Mouse (Mus musculus) heart, adult 18-20 months (tissue): ENCODE results near the gene Trim28. TPM values are rescaled to one million over a fixed set of nuclear protein-coding genes. Genes with fewer than 3 reads are reported as not detected.

ENCODE experiments used
- DNase-seq, 2 experiments: peaks; one replicate each; pipeline ENCODE4 v3.0.0; 2021 to 2022; ENCODE audit warnings: mixed read lengths in 1 of 2
- total RNA-seq, 2 experiments: library from RNA; stranded (reverse); gene quantifications; 2 replicates each; pipeline ENCODE4 v1.2.3; 2021

Trim28 gene
- total RNA-seq, 2 experiments from 2014 or later = 93.5 to 96.6 TPM

DNA sequence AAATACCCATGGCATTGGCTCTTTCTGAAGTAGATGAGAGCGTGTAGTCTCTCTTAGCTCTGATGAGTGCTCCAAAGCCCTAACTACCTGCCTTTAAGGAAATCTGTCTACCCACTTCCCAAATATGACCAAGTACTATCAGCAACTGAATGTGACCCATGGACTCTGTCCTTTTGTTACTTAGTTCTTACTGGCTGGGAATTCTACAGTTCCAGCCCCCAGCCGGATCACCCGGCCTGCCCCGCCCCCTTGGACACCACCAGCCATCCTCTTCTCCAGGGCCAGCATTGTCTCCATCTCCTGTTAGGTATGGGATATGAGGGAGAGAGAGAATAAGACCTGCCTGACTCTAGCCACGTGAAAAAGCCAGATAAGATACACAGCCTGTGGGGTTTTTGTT, 861 bp upstream of the Trim28 start, which contains the start of gene Slc27a5:
Gene Slc27a5, minus strand, starts transcription at position 140 of the 400 bp plus-strand sequence.
- DNase-seq = no peak

DNA sequence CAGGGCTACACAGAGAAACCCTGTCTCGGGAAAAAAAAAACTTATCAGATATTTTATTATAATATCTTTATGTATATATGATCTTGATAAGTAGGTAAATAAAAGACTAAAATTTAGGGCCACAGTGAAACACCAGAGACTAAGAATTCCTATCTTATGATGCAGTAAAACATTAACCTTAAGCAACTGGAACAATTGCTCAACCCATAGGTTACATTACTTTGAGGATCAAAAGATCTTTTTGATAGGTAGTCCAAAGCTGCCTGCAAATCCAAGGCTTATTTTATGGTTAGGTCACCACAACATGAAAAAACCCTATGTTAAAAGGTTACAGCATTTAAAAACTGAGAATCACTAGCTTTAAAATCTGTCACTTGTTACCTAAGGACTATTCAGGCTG, 2.7 kb downstream of the Trim28 start:
- no peak for DNase-seq

DNA sequence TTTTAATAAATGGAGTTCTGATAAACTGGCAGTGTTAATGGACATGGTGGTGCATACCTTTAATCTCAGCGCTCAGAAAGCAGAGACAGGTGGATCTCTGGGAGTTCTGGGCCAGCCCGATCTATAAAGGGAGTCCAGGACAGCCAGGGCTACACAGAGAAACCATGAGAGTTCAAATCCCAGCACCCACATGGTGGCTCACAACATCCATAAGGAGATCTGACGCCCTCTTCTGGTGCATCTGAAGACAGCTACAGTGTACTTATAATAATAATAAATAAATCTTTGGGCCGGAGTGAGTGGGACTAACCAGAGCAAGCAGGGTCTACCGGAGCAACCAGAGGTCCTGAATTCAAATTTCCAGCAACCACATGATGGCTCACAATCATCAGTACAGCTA, 4.5 kb downstream of the Trim28 start:
- DNase-seq = no peak

DNA sequence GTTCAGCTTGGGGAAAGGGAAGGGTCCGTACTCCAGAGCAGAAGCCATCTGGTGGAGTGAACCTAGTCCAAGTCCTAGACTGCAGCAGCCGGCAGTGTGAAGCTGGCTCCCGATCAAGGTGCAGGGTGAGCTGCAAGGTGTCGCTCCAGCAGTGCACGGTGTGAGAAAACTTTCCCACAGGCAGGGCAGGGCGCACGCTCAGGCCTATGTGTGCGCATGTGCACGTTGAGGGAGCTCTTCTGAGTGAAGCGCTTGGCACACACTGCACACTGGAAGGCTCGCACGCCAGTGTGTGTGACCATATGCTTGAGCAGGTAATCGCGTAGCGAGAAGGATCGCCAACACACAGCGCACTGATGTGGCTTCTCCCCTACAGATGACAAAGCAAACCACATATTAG, 7.1 kb downstream of the Trim28 start:
- no peak for DNase-seq

DNA sequence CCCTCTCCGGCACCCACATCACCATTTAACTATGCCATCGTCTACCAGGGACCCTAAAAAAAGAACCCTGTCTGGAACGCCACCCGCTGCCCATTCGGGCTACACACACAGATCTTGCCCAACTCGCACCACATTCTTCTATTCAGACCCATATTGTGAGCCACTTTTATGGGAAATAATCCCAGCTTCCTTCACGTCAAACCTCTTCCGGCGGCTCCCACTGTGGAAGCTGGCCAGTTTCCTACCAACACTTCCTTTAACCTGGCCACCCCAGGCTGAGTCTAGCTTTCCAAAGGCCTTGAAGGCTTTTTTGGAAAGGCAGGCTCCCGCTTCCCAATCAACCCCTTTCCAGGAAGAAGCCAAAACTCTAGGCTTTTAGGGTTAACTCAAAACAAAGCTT, 7.6 kb downstream of the Trim28 start:
- DNase-seq = no peak

DNA sequence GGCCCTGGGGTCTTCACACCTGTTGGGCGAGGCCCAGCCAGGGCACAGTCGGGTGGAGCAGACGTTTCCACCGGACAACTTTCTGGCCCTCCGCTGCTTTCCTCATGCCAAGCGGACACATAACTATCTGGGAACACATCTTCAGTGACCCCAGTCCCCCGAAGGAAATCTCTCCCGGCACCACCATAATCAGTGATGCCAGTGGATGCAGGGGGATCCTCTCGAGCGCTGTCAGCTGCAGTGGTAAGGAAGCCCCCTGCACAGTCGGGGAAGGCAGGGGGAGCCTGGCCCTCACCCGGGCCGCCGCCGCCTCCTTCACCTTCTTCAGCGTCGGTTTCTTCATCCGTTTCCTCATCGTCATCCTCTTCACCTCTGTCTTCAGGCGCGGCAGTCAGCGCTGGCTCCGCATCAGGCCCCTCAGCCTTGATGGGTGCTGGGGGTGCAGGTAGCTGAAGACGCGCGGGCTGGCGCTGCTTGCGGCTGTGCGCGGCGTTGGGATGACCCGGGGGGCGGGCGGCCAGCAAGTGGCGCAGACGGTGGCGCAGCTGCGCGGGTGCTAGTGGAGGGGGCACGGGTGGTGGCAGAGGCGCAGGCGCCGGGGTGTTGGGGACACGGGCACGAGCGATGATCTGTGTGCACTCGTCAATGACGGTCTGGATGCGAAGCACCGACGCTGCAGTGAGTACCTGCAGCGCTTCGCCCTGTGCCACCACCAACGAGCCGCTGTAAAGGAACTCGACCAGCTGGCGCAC, 8.6 kb downstream of the Trim28 start:
- no peak for DNase-seq

DNA sequence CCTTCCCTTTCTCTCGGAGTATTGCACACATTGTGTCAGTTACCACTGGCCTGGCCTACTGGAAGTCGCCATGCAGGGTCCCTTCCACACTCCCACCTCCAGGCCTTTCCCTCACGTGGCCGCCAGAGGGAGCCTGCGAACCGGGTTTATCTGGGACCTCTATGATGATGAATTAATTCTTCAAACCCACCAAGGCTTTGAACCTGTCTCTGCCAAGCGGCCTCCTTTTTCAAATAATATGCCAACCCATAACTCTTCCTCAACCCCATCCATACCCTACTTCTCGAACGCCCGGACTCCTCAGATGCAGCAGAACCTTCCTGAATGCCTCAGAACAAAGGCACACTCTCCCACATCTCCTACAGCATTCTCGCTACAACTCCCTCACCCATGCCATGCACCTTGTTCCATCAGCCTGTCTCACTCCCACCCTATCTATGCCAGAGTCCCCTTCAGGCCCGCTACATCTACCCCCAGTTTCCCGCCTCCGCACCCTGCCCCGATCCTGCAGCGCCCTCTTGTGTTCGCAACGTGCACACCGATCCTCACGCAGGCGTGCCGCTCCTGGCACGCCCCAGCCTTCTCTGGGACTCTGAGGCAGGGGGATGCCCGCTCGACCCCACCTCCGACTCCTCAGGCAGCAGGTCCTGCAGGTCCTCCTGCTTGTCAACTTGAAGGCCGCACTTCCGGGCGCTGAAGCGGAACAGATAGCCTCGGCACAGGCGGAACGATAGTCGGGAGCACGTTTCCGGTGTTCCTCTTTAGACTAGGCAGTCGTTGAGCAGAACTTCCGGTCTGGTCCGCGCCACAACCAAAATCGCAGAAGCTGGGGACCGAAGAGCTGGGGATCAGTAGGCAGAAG, 10.5 kb downstream of the Trim28 start:
- peak; percentile 94 to 96 for DNase-seq

DNA sequence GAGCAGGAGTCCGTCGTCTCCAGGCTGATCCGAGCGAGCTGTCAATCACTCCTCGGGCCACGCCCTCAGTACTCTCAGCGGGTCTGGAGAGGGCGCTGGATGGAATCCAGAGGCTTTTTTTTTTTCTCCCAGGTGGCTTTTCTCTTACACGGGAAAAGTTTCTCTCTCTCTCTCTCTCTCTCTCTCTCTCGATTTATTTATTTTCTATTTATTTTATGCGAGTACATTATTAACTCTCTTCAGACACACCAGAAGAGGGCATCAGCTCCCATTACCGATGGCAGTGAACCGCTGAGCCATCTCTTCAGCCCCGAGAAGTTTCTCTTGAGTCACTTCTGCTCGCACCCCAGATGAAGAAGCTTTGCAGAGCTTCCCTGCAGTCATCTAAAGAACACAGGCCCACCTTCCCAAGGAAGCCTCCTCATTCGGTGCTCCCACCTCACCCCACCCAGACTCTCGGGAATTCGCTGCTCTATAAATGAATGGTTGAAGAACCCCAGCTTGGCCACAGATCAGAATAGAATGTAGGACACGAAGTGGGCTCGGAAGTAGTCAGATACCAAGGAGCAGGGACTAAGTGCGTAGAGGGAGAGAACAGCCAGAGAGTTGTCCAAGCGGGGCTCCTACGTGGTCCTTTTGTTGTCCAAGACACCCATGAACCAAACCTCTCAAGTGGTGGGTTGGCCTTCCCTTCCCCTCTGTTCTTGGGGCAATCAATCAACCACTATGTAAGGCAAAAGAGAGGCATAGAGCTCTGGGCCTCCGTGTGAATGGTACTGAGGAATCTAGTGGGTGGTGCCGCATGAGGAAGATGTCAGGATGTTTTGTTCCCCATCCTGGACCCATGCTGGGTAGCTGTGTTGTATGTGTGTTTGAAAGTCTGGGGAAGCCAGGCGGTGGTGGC, 11.3 kb downstream of the Trim28 start, which contains the start of gene Zbtb45:
Gene Zbtb45, minus strand, starts transcription at position 30 of the 904 bp plus-strand sequence.
- DNase-seq = no peak

DNA sequence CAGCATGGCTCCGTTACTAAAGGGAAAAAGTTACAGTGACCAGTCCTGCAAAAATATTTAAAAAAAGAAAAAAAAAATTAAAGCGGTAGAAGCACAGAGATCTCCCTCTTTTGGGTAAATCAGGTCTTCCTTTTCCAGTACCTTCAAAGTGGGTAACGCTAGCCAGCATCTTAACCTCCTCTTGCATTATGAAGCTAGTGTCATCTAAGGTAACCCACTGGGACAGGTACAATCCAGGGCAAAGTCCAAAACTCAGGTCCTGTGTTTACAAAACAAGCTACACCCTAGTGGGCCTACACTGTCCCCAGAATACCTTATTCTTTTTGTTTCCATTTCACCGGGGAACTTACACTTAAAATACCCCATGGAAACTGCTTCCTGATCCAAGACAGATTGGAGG, 14.8 kb downstream of the Trim28 start:
- no peak for DNase-seq

DNA sequence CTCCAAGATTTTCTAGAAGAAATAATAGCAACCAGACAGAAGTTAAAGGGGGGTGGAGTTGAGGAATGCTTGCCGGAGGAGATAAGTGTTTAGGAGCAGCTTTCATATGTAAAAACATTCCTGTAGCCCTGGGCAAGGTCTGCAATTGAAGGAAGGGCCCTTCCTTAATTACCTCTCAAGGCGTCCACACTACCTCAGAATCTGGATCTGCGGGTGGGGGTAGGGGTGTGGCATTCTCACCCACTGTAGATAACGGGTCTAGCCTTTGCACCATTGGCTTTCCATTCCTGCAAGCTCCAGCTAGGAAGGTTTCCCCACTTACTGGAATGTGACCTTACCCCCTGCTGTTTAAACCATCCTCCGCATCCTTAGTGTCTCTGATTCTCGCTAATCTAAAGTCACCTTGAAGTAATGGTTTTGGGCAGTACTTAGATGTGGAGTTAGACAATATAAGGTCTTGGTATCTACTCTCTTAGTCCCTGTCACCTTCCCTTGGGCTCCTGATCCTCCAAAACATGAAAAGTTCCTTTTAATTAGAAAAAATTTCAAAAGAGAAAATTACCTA, 15.4 kb downstream of the Trim28 start:
- no peak for DNase-seq

DNA sequence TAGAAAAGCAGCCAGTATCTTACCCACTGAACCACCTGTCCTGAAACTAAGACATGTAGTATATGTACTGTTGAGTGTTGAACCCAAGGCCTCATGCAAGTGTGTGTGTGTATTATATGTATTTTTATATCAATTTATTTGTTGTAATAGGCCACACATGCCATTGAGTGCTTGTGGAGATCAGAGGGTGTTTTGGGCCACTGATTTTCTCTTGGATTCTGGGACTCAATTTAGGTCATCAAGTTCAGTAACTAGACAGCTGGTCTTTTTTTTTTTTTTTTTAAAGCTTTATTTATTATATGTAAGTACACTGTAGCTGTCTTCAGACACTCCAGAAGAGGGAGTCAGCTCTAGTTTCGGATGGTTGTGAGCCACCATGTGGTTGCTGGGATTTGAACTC, 16.3 kb downstream of the Trim28 start:
- no peak for DNase-seq

DNA sequence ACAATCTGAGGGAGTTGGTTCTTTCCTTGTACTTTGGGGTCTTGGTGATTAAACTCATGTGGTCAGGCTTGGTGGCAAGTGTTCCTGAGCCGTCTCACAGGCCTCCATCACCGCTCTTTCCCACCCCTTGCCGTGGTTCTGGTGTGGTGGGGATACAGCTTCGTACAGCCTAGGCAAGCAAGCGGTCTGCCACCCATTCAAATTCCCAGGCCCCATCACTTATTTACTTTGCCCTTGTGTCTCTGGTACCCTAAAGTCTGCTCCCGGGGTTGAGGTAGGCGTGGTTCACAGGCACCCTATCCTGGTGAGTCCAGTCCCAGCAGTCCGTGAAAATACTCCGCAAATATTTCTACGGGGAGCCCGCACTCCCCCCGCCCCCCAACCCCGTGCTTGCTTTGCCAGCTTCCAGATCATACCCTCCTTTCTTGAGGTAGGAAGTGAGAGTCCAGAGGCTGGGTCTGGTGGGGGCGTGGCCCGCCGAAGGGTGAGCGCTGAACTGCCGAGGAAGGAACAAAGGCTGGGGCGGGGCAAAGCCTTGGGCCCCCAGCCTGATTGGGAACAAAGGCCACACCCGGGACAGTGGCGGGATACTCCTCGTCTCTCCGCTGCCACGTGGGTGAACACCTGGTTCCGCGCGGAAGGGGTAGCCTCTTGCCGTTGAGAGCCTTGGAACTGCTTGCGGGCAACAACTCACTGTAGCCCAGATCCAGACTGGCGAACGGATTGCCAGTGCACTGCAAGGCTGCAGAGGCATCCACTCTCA, 24.0 kb downstream of the Trim28 start:
- DNase-seq = peak; percentile 63 to 84

DNA sequence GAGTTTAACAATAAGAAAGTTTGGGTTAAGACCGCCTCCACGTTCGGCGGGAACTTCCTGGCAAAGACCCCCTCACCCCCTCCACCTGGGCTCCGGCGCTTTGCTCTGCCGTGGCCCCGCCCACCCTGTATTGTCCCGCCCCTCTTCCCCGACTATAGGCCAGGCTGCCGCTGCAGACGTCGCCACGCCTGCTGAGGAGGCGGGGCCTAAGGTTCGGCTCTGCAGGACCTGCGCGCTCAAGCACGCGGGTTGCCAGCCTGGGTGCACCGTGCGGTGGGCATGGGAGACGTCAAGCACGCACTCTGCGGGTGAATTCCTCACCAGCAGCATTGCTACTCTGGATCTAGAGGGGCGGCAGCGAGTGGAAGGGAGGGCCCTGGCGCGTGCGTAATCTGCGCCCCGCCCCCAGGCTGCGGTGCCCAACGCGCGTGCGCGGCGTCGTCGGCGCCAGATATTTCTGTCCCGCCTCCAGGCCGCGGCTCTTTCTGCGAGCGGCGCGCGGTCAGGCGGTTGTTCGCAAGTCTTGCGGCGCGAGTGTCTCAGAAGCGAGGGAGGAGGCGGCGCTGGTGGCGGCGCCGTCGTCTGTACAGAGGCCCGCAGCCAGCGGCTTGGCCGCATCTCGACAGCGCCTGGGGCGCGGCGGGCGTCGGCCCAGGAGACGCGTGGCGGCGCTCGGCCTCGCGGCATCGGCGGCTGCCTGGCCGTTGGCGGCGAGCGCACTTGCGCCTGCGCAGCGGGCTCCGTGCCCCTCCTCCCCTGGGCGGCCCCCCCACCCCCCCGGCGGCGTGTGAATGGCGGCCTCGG, 25.2 kb downstream of the Trim28 start:
- peak; percentile 94 to 96 for DNase-seq

DNA sequence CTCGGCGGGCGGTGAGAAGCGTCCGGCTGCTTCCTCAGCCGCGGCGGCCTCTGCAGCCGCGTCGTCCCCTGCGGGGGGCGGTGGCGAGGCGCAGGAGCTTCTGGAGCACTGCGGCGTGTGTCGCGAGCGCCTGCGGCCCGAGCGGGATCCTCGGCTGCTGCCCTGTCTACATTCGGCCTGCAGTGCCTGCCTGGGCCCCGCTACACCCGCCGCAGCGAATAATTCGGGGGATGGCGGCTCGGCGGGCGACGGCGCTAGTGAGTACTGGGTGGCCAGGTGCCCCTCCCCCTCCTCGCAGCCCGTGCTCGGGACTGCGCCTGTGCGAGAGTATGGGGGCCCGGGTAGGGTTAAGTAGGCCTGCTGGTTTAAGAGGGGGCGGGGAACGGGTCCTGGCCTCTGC, 25.9 kb downstream of the Trim28 start:
- peak; percentile 56 to 66 for DNase-seq

DNA sequence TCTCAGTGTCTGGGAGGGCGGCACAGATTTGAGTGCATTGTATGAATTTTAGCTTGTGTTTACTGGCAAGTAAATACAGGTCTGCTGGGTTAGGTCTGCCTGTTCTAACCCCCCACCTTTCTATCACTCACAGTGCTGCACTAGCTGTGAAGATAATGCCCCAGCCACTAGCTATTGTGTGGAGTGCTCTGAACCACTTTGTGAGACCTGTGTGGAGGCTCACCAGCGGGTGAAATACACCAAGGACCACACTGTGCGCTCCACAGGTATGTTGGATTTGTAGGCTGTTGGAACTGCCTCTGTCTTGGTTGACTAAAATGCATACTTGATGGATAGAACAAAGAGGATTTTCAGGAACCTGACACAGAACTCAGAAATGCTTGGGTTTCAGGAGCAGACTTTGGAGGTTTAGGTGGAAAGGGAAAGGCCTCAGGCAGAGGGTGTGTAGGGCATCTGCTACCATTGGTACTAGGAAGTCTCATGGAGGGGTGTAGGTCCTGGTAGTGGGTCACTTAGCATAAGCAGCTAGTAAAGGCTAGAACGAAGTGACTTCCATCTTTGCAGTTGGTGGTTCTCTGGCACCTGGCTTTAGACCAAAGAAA, 26.7 kb downstream of the Trim28 start:
- DNase-seq = no peak

DNA sequence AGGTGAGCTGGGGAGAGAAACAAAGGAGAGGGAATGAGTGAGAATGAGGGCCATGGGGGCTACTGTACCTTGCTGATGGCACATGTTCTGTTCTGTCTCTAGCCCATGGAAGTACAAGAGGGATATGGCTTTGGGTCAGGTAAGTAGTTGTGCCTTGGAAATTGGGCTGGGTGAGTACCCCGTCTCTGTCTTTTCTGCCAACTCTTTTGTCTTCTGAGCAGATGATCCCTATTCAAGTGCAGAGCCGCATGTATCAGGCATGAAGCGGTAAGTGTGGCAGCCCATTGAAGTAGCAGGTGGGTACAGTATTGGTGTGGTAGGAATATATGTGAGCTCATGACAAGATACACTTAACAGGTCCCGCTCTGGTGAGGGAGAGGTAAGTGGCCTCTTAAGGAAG, 30.1 kb downstream of the Trim28 start:
- DNase-seq = no peak

DNA sequence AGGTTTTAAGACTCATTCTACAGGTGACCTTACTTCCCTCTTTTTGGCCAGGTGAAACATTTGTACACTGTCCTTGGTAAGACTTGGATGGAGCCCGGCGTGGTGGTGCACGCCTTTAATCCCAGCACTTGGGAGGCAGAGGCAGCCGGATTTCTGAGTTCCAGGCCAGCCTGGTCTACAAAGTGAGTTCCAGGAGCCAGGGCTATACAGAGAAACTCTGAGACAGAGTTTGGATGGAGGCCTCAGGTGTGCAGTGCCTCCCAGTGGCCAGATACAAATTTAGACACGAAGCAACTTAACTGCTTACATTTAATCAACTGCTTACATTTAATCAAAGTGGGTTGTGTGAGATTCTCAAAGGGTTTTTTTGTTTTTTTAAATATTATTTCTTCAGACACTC, 32.2 kb downstream of the Trim28 start:
- DNase-seq = no peak

DNA sequence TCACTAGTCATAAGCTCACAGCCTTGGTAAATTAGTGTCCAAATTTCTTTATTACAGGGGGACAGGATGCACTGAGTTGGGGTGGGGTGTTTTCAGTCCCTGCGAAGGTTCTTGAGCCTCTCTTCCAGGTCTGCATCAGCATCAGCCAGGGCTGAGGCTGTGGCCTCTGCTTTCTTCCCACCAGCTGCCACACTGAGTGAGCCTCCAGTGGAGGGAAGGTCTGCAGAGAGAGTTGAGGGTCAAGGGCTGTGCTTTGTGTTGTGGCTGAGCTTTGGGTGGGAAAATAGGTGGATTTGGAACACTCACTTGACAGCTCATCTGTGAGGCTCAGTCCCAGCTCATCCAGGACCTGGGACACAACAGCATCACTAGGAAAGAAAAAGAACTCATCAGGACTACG, 33.1 kb downstream of the Trim28 start:
- no peak for DNase-seq

DNA sequence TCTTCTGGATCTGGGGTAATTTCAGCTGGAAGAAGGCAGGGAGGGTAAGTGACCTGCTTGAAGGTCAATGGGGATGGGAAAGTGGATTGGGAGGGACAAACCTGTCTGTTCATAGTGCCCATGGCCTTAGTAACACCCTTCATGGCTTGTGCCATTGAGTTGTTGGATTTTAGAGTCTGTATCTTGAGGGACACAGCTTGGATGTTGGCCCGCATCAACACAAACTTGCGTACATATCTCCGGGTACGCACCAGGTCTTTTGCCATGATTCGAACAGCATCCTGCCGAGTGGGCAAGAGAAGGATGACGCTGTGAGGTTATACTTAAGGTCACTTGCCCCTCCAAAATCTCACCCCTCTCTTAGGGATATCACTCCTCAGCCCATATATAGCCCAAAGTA, 33.6 kb downstream of the Trim28 start:
- DNase-seq = no peak
